Mouse (Mus musculus) liver, embryonic 16.5 days (tissue): ENCODE measurements around the gene Arhgap23. TPM values are rescaled to one million over a fixed set of nuclear protein-coding genes. Genes with fewer than 3 reads are reported as not detected.

Experiments
- ATAC-seq: fragments of 200-750 bp; cut with Nextera tagmentation; 2 replicates; pipeline ENCODE4 v1.8.0; 2017; ENCODE audit warnings: low read depth, mild to moderate bottlenecking, moderate number of reproducible peaks, moderate library complexity
- H3K27ac ChIP-seq: fragments of 300-500 bp; sonication (generic); 2 replicates; pipeline ENCODE4 v1.5.1; 2014; ENCODE audit warnings: mild to moderate bottlenecking, low read length
- H3K27me3 ChIP-seq: fragments of 300-500 bp; sonication (generic); 2 replicates; pipeline ENCODE4 v1.6.1; 2014; ENCODE audit warnings: low read depth, low read length, mixed read lengths; ENCODE audit not compliant: control insufficient read depth, insufficient read depth
- H3K36me3 ChIP-seq: fragments of 300-500 bp; sonication (generic); 2 replicates; pipeline ENCODE4 v1.6.1; 2014; ENCODE audit warnings: mild to moderate bottlenecking; ENCODE audit not compliant: control insufficient read depth, insufficient read depth
- H3K4me1 ChIP-seq: fragments of 300-500 bp; sonication (generic); 2 replicates; pipeline ENCODE4 v1.6.1; 2014; ENCODE audit warnings: low read depth, low read length, mixed read lengths; ENCODE audit not compliant: control insufficient read depth
- H3K4me2 ChIP-seq: fragments of 300-500 bp; sonication (generic); 2 replicates; pipeline ENCODE4 v1.6.1; 2014; ENCODE audit warnings: low read depth, low read length, mixed read lengths
- H3K4me3 ChIP-seq: fragments of 300-500 bp; sonication (generic); 2 replicates; pipeline ENCODE4 v1.5.1; 2014; ENCODE audit warnings: low read depth, mild to moderate bottlenecking, low read length
- H3K9ac ChIP-seq: fragments of 300-500 bp; sonication (generic); 2 replicates; pipeline ENCODE4 v1.6.1; 2014; ENCODE audit warnings: low read depth, low read length
- H3K9me3 ChIP-seq: fragments of 300-500 bp; sonication (generic); replicated peaks from 2 replicates; pipeline ENCODE4 v1.6.1; 2016; ENCODE audit warnings: low read length; ENCODE audit not compliant: control insufficient read depth
- WGBS: fragments of 180-500 bp; shearing (Covaris S2); extraction: QIAGEN DNeasy Blood & Tissue Kit; methylation state at CpG from one replicate; pipeline ENCODE4 v1.1.7; 2014; ENCODE audit not compliant: insufficient replicate concordance; 5-methylcytosine and 5-hydroxymethylcytosine counted together
- polyA plus RNA-seq: library from polyadenylated mRNA; unstranded; fragments of >200 nt; fragmentation: Nextera tagmentation; extraction: Ambion mirVana; gene quantifications from 2 replicates; pipeline ENCODE4 v1.2.1, GENCODE M21; 2015

Arhgap23 gene
- polyA plus RNA-seq, 1 experiment from 2014 or later, result 5.4 TPM

- WGBS, result 91% methylated on average over 4 of the region's 4 CpGs
- H3K4me3 ChIP-seq, result no peak overlapping the region
- no peak overlapping the region for H3K27ac ChIP-seq
- H3K27me3 ChIP-seq, result peaks cover 9% of the 10 kb centered on the region; the same call in 1 of the 2 replicates
- H3K9me3 ChIP-seq, result no peaks in the 10 kb centered on the region
- no peak overlapping the region for H3K9ac ChIP-seq
- no peak for ATAC-seq
- H3K4me2 ChIP-seq, result no peak overlapping the region
- H3K4me1 ChIP-seq, result no peaks in the 10 kb centered on the region; the same call in 1 of the 2 replicates
- H3K36me3 ChIP-seq, result peaks cover 57% of the 10 kb centered on the region
Observed at GRCm38 (mm10) chr11:97497543-97497942, 82.2 kb downstream of the Arhgap23 start.

- 66% methylated on average over 87 of the region's 88 CpGs for WGBS
- H3K27ac ChIP-seq, result no peak within 1 kb of the TSS
- H3K36me3 ChIP-seq, result peaks cover 40% of the 10 kb centered on the region
- ATAC-seq, result no peak
- no peaks in the 10 kb centered on the region; the same call in 1 of the 2 replicates for H3K4me1 ChIP-seq
- no peak within 1 kb of the TSS for H3K4me2 ChIP-seq
- no peak within 1 kb of the TSS for H3K9ac ChIP-seq
- no peak within 1 kb of the TSS for H3K4me3 ChIP-seq
- H3K9me3 ChIP-seq, result no peaks in the 10 kb centered on the region
- peaks cover 9% of the 10 kb centered on the region; the same call in 1 of the 2 replicates for H3K27me3 ChIP-seq
Observed at GRCm38 (mm10) chr11:97499865-97500719, 84.8 kb downstream of the Arhgap23 start, which contains the start of gene 4933428G20Rik. Gene 4933428G20Rik, minus strand, starts transcription at chr11:97500340.

GRCm38 (mm10) chr11:97500720-97501448 lies 85.6 kb downstream of the Arhgap23 start:
- H3K9me3 ChIP-seq, result no peaks in the 10 kb centered on the region
- H3K36me3 ChIP-seq, result peaks cover 36% of the 10 kb centered on the region
- H3K27me3 ChIP-seq, result peaks cover 11% of the 10 kb centered on the region
- H3K4me3 ChIP-seq, result no peak overlapping the region
- WGBS, result 77% methylated on average over 51 of the region's 51 CpGs
- no peaks in the 10 kb centered on the region; the same call in 1 of the 2 replicates for H3K4me1 ChIP-seq
- no peak overlapping the region for H3K4me2 ChIP-seq
- no peak overlapping the region for H3K9ac ChIP-seq
- ATAC-seq, result no peak
- no peak overlapping the region for H3K27ac ChIP-seq

GRCm38 (mm10) chr11:97502383-97502782 lies 87.0 kb downstream of the Arhgap23 start:
- Histone ChIP-seq H3K27ac (no peak overlapping the region), H3K4me2 (no peak overlapping the region), H3K9me3 (no peaks in the 10 kb centered on the region), H3K36me3 (peaks cover 25% of the 10 kb centered on the region), H3K27me3 (peaks cover 11% of the 10 kb centered on the region), H3K4me3 (no peak overlapping the region), H3K4me1 (no peaks in the 10 kb centered on the region; the same call in 1 of the 2 replicates), H3K9ac (no peak overlapping the region)
- no peak for ATAC-seq
- WGBS, result 64% methylated on average over 9 of the region's 9 CpGs

- WGBS, result 68% methylated on average over 4 of the region's 4 CpGs
- Histone ChIP-seq H3K9me3 (no peaks in the 10 kb centered on the region), H3K27me3 (peaks cover 11% of the 10 kb centered on the region), H3K4me1 (no peaks in the 10 kb centered on the region; the same call in 1 of the 2 replicates), H3K9ac (no peak overlapping the region), H3K36me3 (peaks cover 21% of the 10 kb centered on the region), H3K27ac (no peak overlapping the region), H3K4me3 (no peak overlapping the region), H3K4me2 (no peak overlapping the region)
- ATAC-seq, result no peak
Observed at GRCm38 (mm10) chr11:97502846-97503245, 87.5 kb downstream of the Arhgap23 start.

GRCm38 (mm10) chr11:97505784-97506183 lies 90.5 kb downstream of the Arhgap23 start:
- no peak for ATAC-seq
- H3K36me3 ChIP-seq, result peaks cover 5% of the 10 kb centered on the region
- H3K4me1 ChIP-seq, result no peaks in the 10 kb centered on the region
- H3K9me3 ChIP-seq, result no peaks in the 10 kb centered on the region
- H3K4me2 ChIP-seq, result no peak overlapping the region
- no peak overlapping the region for H3K27ac ChIP-seq
- WGBS, result 54% methylated on average over 4 of the region's 4 CpGs
- H3K4me3 ChIP-seq, result no peak overlapping the region
- no peak overlapping the region for H3K9ac ChIP-seq
- H3K27me3 ChIP-seq, result peaks cover 5% of the 10 kb centered on the region

- 39% methylated on average over 8 of the region's 8 CpGs for WGBS
- H3K9me3 ChIP-seq, result no peaks in the 10 kb centered on the region
- no peak for ATAC-seq
- no peak overlapping the region for H3K4me2 ChIP-seq
- no peak overlapping the region for H3K9ac ChIP-seq
- H3K4me1 ChIP-seq, result no peaks in the 10 kb centered on the region
- H3K36me3 ChIP-seq, result no peaks in the 10 kb centered on the region; the same call in 1 of the 2 replicates
- H3K27me3 ChIP-seq, result peaks cover 2% of the 10 kb centered on the region; the same call in 1 of the 2 replicates
- no peak overlapping the region for H3K27ac ChIP-seq
- H3K4me3 ChIP-seq, result no peak overlapping the region
Observed at GRCm38 (mm10) chr11:97506331-97506730, 91.0 kb downstream of the Arhgap23 start.

GRCm38 (mm10) chr11:97508198-97508597 lies 92.9 kb downstream of the Arhgap23 start:
- Histone ChIP-seq H3K36me3 (no peaks in the 10 kb centered on the region), H3K9ac (no peak overlapping the region), H3K27ac (no peak overlapping the region), H3K4me3 (no peak overlapping the region), H3K27me3 (peaks cover 2% of the 10 kb centered on the region; the same call in 1 of the 2 replicates), H3K4me1 (peaks cover 4% of the 10 kb centered on the region; the same call in 1 of the 2 replicates), H3K9me3 (no peaks in the 10 kb centered on the region), H3K4me2 (no peak overlapping the region)
- no peak for ATAC-seq
- WGBS, result 51% methylated on average over 3 of the region's 3 CpGs
